Mouse (Mus musculus) gonadal fat pad, adult 2 months (tissue): ENCODE data around the gene Rex1bd. TPM values are rescaled to one million over a fixed set of nuclear protein-coding genes. Genes with fewer than 3 reads are reported as not detected.

Experiments
- DNase-seq: peaks from one replicate; pipeline ENCODE4 v3.0.0-alpha.2; 2012; ENCODE audit warnings: low read depth
- polyA plus RNA-seq: library from polyadenylated mRNA; depleted of rRNA; stranded (reverse); fragments of >200 nt; gene quantifications from 2 replicates; pipeline ENCODE4 v1.2.3, GENCODE M21; 2012

The Rex1bd gene
- polyA plus RNA-seq, 1 experiment: 238 TPM

DNA sequence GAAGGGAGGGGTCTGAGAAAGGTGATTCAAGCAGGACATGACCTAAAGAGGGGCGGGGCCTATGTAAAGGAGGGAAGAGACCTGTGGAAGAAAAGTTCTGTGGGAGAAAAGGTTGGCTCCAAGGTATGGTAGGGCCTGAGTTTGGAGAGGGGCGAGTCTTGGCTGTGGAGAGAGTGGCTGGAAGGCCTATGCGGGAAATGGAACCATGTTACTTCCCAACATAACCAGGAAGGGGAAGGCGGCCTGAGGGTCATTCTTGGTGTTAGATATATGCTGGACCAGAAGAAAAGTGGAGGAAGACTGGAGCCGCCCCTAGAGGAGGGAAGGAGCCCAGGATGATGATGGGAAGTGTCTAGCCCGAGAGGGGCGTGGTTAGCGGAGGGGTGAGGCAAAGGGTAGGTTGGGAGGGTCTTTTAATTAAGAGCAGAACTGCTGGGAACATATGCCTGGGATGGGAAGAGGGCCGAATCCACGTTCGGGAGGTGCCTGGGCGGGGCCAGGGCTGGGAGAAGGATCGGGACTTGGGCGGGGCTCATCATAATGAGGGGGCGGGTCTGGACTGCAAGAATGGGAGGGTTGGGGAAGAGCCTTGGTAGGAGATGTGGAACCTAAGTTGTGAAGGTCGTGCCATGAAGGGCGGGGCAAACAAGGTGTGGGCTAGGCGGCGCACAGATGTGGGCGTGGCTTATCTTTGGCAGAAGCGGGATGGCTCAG is 29.1 kb downstream of the Rex1bd start:
- DNase-seq: peak; percentile 28

- peak; percentile 79 for DNase-seq
Observed at GRCm38 (mm10) chr8:70476333-70477268, 30.0 kb downstream of the Rex1bd start, which contains the start of gene Klhl26. TSS of gene Klhl26 (minus strand) at chr8:70476968.

GRCm38 (mm10) chr8:70471856-70472255 is 34.7 kb downstream of the Rex1bd start:
- DNase-seq: no peak

- DNase-seq: no peak
Observed at GRCm38 (mm10) chr8:70469938-70470337, 36.6 kb downstream of the Rex1bd start.

DNA sequence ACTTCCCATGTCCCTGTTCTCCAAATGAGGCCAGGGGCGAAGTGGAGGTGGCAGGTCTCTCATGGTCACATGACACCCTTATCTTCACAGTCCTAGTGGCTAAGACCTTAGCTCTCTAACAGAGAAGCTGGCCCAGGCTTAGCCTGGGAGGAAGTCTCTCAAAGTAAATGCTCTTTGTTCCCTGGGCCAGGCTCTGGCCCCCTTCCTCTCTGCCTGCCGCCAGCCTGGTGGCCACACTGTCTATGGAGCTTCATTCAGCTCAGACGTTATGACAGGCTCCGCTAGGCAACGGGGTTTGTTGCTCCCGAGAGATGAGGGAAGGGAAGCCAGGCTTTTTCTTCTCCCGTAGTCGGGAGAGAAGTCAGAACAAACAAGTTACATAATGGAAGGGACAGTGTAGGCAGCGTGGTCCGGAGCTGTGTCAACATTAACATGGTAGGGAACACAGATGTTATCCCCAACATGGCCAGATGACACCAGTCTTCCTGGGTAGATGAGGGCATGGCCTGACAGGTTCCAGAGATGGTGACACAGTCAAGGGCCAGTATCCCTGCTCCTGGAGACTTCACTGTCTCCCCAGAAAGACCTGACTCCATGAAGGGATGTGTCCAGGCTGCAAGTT is 37.1 kb downstream of the Rex1bd start:
- no peak for DNase-seq

GRCm38 (mm10) chr8:70468733-70469132 is 37.8 kb downstream of the Rex1bd start:
- no peak for DNase-seq

DNA sequence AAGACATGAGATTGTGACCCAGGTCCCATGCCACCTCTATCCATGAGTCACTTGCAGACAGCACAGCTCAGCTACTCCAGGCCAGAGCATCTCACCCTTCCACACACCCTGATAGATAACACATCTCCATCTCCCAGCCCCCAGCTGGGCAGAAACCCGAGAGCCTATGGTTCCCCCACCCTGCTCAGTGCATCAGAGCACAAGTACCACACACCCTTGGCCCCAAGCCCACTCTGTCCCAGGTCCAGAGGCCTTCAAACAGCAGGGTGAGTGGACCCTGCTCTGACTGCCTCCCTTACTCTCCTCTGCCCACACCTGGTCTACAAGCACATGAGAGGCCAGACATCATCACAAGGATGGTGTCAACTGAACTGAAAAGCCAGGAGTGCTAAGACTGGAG is 38.6 kb downstream of the Rex1bd start:
- DNase-seq: no peak

DNA sequence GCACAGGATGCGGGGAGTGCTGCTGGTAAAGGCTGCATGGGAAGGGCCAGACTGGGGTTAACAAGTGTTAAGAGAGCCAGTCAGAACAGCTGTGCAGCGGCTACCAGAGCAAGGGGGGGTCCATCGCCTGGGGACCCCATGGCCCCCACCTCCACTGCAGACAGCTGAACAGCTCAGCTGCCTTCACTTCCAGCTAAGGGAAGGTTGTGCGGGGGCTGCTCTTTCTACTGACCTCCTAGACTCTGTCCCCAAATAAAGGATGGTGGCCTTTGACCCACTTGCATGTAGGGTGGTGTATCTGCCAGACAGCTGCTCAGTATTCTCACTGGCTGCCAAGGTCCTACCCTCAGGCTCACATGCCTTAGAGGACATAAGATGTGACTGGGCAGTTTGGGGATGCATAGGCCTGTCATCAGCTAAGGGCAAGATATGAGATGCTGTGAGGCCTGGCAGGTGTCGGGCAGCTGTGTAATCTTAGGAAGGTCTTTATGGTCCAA is 39.3 kb downstream of the Rex1bd start:
- no peak for DNase-seq

GRCm38 (mm10) chr8:70466771-70467170 is 39.8 kb downstream of the Rex1bd start:
- DNase-seq: no peak

DNA sequence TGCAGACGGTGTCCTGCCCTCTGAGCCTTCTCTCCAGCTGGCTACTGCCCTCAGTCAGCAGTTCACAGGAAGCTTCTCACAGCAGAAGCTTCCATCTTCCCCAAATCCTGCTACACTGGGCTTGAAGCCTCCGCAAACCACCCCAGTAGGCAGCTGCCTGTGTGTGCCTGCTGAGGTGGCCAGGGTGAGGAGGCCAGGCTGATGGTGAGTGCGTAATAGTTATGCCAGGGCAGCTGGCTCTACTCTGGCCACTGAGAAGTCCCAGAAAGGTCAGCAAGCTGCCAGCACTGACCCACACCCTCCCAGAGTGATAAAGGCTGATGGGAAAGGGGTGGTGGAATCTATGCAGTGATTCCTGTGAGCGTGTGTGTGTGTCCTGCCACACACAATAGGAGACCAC is 40.2 kb downstream of the Rex1bd start:
- DNase-seq: no peak

GRCm38 (mm10) chr8:70465701-70466100 is 40.9 kb downstream of the Rex1bd start:
- no peak for DNase-seq

- DNase-seq: no peak
Observed at GRCm38 (mm10) chr8:70464162-70464561, 42.4 kb downstream of the Rex1bd start.

DNA sequence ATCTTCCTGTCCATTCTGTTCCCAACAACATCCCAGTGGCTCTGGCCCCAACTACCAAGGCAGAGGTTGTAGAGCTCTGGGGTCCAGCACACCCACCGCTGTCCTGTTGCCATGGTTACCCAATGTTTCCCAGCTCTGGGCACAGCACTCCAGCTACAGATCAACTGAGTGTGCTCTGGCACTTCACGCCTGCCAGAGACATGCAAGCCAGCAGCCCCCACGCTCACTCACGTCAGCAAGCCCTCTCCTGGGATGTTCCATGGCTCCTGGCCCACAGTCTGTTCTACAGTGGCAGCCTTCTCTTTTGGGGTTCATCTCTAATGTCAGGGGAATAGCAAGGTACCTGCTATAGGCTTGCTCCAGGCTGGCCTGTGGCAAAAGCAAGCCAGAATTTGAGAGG is 43.2 kb downstream of the Rex1bd start:
- DNase-seq: no peak

DNA sequence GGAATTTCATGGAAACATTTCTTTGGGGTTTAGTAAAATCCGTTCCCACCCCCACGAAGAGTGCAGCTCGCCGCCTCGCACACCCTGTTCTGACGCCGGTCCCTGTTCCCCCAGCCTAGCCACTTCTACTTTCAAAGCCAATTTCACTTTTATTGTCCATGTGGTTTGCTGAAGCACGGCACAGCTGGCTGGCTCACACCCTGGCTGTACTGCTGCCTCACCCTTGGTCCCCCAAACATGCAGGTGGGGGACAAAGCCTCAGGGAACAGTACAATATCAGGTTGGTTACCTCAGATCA is 44.1 kb downstream of the Rex1bd start:
- DNase-seq: no peak

- DNase-seq: no peak
Observed at GRCm38 (mm10) chr8:70461765-70462515, 44.6 kb downstream of the Rex1bd start.

DNA sequence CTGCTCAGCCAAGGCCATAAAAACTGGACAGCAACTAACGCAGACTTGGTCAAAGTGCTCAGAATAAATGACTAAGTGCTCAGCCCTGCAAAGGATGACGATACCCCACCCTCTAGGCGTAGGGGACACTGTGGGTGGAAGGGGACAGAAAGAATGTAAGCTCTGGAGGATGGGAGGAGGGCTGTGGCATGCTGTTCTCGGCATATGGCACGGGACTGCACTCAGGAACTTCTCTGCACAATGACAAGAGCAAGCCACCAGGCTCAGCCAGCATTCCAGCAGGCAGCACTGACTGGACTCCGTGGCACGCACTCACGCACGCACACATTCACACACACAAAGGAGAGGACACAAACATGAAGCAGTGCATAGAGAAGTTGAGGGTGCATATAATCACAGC is 45.9 kb downstream of the Rex1bd start:
- no peak for DNase-seq

GRCm38 (mm10) chr8:70460199-70460598 is 46.4 kb downstream of the Rex1bd start:
- DNase-seq: no peak

DNA sequence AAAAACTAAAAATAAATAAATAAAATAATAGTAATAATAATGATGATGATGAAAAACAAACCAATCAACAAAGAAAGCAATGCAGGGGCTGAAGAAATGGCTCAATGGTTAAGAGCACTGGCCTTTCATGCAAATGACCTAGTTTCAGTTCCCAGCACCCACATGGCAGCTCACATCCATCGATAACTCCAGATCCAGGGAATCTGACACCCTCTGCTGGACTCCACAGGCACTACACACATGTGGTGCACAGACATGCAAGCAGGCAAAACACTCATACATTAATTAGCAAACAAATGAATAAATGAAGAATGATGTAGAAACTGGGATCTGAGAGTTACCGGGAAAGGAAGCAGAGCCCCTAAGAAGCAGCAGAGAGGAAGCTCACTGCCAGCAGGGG is 46.9 kb downstream of the Rex1bd start:
- no peak for DNase-seq

- DNase-seq: no peak
Observed at GRCm38 (mm10) chr8:70458462-70458861, 48.1 kb downstream of the Rex1bd start.

DNA sequence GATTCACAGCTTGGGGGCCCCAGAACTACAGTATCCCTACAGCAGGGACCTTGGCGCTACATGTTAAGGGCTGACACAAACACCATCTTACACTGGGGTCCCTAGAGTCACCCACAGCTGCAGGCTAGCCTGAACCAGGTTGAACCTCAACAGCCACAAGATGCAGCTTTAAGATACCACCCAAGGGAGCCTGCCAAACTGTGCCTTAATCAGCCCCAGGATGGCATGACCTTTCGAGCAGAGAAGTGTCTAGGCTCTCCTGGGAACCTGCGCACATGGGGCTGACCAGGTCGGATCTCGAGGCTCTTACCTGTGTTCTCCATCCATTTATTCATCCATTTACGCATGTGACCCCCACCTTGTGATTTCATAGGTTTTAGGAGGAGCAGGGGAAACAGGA is 48.7 kb downstream of the Rex1bd start:
- DNase-seq: no peak

DNA sequence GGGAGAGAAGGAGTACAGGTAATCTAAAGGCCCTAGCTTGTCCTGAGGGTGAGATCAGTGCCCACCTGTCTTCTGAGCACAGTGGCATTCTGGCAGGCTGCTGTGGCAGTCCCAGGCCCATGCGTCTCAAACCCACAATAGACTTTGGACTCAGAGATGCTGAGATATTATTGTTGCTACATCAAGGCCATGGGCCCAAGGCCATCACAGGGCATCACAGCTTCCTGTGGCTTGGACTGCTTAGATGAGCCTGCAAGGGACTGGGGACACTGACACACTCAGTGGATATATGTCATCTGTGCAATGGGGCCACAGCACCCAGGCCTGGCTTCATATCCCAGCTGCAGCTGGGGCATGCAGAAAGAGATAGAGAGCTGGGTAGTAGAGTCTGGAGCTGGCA is 49.6 kb downstream of the Rex1bd start:
- DNase-seq: no peak
